Mouse (Mus musculus) heart, adult 2 months (tissue): Measurements from ENCODE around the gene Tas2r143. TPM values are rescaled to one million over a fixed set of nuclear protein-coding genes. Genes with fewer than 3 reads are reported as not detected.

Experiments
- DNase-seq, 2 experiments: peaks; one replicate each; pipeline ENCODE4 v3.0.0; 2021
- H3K27ac ChIP-seq: fragments of 200-600 bp; 2 replicates; pipeline ENCODE4 v1.8.1; 2022
- H3K27me3 ChIP-seq: fragments of 200-500 bp; 2 replicates; pipeline ENCODE4 v1.6.1; 2012; ENCODE audit warnings: mild to moderate bottlenecking, low read length, inconsistent platforms, mixed read lengths; ENCODE audit not compliant: control insufficient read depth, insufficient read depth
- H3K36me3 ChIP-seq: fragments of 200-500 bp; 2 replicates; pipeline ENCODE4 v1.6.1; 2012; ENCODE audit warnings: low read length, inconsistent platforms; ENCODE audit not compliant: control insufficient read depth, insufficient read depth
- H3K4me1 ChIP-seq: fragments of 200-500 bp; 2 replicates; pipeline ENCODE4 v1.6.1; 2011; ENCODE audit warnings: low read length; ENCODE audit not compliant: control insufficient read depth, insufficient read depth
- H3K4me3 ChIP-seq: fragments of 200-600 bp; 2 replicates; pipeline ENCODE4 v1.8.1; 2022
- H3K79me2 ChIP-seq: fragments of 200-500 bp; replicated peaks from 2 replicates; pipeline ENCODE4 v1.6.1; 2012; ENCODE audit warnings: mild to moderate bottlenecking, inconsistent platforms, low read length, moderate library complexity, mixed read lengths; ENCODE audit not compliant: control insufficient read depth, insufficient read depth
- H3K9ac ChIP-seq: fragments of 200-500 bp; 2 replicates; pipeline ENCODE4 v1.6.1; 2012; ENCODE audit warnings: low read depth, mild to moderate bottlenecking, control low read depth, inconsistent platforms, low read length, mixed read lengths
- CTCF ChIP-seq: fragments of 200-600 bp; IDR thresholded peaks from 2 replicates; pipeline ENCODE4 v1.8.1; 2022; ENCODE audit warnings: antibody characterized with exemption, mild to moderate bottlenecking, moderate library complexity
- EP300 ChIP-seq: fragments of 200-500 bp; IDR thresholded peaks from 2 replicates; pipeline ENCODE4 v1.6.1; 2011; ENCODE audit warnings: low read depth, low read length, control low read depth; ENCODE audit not compliant: insufficient read depth
- POLR2A ChIP-seq: fragments of 200-500 bp; IDR thresholded peaks from 2 replicates; pipeline ENCODE4 v1.6.1; 2011; ENCODE audit warnings: mild to moderate bottlenecking, low read depth, low read length, control low read depth; ENCODE audit not compliant: insufficient read depth
- WGBS: fragments of 180-500 bp; shearing (Covaris S2); methylation state at CpG from one replicate; pipeline ENCODE4 v1.1.7; 2018; 5-methylcytosine and 5-hydroxymethylcytosine counted together
- intact Hi-C: fragments of 180-260 bp; cut with DNase I; formaldehyde crosslinking; loops from one replicate; pipeline ENCODE4 v1.15.1; 2025
- long read RNA-seq: library from polyadenylated mRNA; stranded (forward); transcript quantifications from one replicate; pipeline ENCODE4 v2.0.0, GENCODE M21; 2021
- polyA plus RNA-seq: library from polyadenylated mRNA; depleted of rRNA; stranded (reverse); fragments of >200 nt; gene quantifications from 2 replicates; pipeline ENCODE4 v1.2.3, GENCODE M21; 2012; rRNA removed
- total RNA-seq, 2 experiments: library from RNA; stranded (reverse); gene quantifications; 2 replicates each; pipeline ENCODE4 v1.2.3; 2021

The Tas2r143 gene
- total RNA-seq = not detected
- 0.20 and 0.29 TPM in 2 replicates for polyA plus RNA-seq
- long read RNA-seq = 0 reads

DNA sequence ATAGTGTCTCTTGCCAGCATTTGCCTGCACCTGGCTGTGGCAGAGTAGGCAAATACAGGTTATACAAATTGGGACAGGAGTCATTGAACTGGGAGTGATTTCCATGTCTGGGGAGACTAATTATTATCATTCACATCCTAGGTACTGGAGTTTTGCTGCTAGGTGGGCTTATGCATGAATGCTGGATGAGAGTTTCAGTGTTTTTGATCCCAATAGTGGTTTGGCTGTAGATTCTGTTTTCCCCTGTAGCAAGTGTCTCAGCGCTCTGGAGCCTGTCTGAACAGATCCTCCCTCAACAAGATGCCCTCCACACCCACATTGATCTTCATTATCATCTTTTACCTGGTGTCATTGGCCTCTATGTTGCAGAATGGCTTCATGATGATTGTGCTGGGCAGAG is at the start of gene Tas2r143:
Tas2r143 (plus strand) TSS at position 301 of the 400 bp plus-strand sequence.
- Histone ChIP-seq H3K27me3 (no peaks in the 10 kb centered on the region), H3K4me1 (peaks cover 10% of the 10 kb centered on the region), H3K36me3 (peaks cover 3% of the 10 kb centered on the region; the same call in 1 of the 2 replicates), H3K4me3 (no peak within 1 kb of the TSS), H3K27ac (no peak within 1 kb of the TSS), H3K9ac (no peak within 1 kb of the TSS), H3K79me2 (no peaks in the 10 kb centered on the region)
- TF ChIP-seq POLR2A (no peak), EP300 (no peak), CTCF (no peak)
- intact Hi-C loops = no loop called here
- no peak for DNase-seq
- WGBS = 97% methylated on average over 1 of the region's 1 CpGs

DNA sequence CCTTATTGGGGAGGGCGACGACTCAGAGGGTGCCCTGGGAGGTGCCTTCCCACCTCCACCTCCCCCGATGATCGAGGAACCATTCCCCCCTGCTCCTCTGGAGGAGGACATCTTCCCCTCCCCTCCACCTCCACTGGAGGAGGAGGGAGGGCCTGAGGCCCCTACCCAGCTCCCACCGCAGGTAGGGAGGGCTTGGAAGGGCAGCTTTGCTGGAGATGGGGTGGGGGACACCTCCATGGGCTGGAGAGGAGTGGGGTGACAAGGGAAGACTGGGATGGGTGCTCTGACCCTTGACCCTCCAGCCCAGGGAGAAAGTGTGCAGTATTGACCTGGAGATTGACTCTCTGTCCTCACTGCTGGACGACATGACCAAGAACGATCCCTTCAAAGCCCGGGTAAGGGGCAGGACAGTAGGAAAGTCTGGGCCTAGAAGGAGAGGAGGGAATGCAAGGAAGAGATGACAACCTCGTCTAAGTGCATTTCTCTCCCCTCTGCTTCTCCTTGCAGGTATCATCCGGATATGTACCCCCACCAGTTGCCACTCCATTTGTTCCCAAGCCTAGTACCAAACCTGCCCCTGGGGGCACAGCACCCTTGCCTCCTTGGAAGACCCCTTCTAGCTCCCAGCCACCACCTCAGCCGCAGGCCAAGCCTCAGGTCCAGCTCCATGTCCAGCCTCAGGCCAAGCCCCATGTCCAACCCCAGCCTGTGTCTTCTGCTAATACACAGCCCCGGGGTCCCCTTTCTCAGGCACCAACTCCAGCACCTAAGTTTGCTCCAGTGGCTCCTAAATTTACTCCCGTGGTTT is 48.9 kb upstream of the Tas2r143 start:
- Histone ChIP-seq H3K4me3 (peak overlapping the region; percentile 78), H3K79me2 (no peaks in the 10 kb centered on the region), H3K27me3 (no peaks in the 10 kb centered on the region), H3K27ac (peak overlapping the region; percentile 99), H3K36me3 (peaks cover 26% of the 10 kb centered on the region), H3K9ac (peak overlapping the region; percentile 98), H3K4me1 (peaks cover 21% of the 10 kb centered on the region)
- TF ChIP-seq CTCF (no peak), EP300 (no peak), POLR2A (no peak)
- 19% methylated on average over 13 of the region's 13 CpGs for whole genome bisulfite sequencing
- peak in 1 of 2 experiments; percentile 41 for DNase-seq
- intact Hi-C loops = loop anchor here (5.0 kb wide), 2 partner anchors 81 to 191 kb away; partner anchors contain the start of gene Tas2r126

DNA sequence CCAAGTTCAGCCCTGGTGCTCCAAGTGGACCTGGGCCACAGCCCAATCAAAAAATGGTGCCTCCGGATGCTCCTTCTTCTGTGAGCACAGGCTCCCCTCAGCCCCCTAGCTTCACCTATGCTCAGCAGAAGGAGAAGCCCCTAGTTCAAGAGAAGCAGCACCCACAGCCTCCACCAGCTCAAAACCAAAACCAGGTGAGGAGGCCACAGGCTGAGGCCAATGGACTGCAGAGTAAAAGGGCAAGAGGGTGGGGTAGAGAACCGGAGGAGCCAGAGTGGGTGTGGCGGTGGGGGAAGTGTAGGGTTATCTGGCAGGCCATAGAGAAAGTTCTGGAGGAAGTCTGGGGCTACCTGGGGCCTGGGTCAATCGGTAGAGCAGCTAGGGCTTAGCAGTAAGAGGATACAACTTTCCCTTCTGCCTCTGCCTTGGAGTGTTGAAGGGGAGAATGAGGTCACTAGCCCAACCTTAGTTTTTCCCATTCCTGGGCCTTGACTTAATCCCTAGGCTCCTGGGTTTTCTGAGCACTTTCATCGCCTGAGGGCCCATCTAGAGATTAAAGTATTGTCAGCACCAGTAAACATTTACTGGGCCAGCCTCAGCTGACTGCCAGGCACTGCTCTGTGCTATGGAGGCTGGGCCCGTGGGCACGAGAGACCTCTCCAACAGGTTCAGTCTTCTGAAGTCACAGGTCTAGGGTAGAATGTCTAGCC is 48.1 kb upstream of the Tas2r143 start:
- no peaks in the 10 kb centered on the region for H3K27me3 ChIP-seq
- peak overlapping the region; percentile 78 for H3K4me3 ChIP-seq
- TF ChIP-seq CTCF (no peak), EP300 (no peak), POLR2A (no peak)
- peaks cover 24% of the 10 kb centered on the region for H3K4me1 ChIP-seq
- H3K79me2 ChIP-seq = no peaks in the 10 kb centered on the region
- peak overlapping the region; percentile 99 for H3K27ac ChIP-seq
- H3K36me3 ChIP-seq = peaks cover 26% of the 10 kb centered on the region
- peak in 1 of 2 experiments; percentile 54 for DNase-seq
- H3K9ac ChIP-seq = peak overlapping the region; percentile 98
- intact Hi-C loops = loop anchor here (5.0 kb wide), 2 partner anchors 80 to 190 kb away; partner anchors contain the start of gene Tas2r126
- WGBS = 24% methylated on average over 7 of the region's 7 CpGs

DNA sequence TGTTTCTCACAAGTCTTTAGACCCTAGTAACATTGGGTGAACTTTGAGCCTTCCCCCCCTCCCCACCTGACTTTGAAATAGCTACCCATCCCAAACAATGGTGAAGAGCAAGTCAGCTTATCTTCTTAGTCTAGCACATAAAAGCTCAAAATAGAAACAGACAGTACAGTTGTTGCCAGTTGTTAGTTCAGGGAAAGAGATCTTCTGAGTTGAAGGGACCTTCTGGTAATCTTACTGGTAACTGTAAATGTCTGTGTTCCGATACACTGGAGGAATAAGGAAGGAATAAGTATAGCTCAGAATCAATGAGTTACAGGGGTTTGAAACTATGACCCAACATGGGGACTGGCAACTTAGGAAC is 47.6 kb upstream of the Tas2r143 start:
- H3K27me3 ChIP-seq = no peaks in the 10 kb centered on the region
- no peaks in the 10 kb centered on the region for H3K79me2 ChIP-seq
- H3K9ac ChIP-seq = peak overlapping the region; percentile 98; the same call in 1 of the 2 replicates
- H3K27ac ChIP-seq = peak overlapping the region; percentile 99
- TF ChIP-seq EP300 = no peak
- TF ChIP-seq POLR2A = no peak
- no peak for TF ChIP-seq CTCF
- WGBS = 80% methylated on average over 1 of the region's 1 CpGs
- peaks cover 24% of the 10 kb centered on the region for H3K4me1 ChIP-seq
- no peak for DNase-seq
- H3K4me3 ChIP-seq = peak overlapping the region; percentile 78; the same call in 1 of the 2 replicates
- intact Hi-C loops = loop anchor here (5.0 kb wide), 2 partner anchors 80 to 190 kb away; partner anchors contain the start of gene Tas2r126
- peaks cover 26% of the 10 kb centered on the region for H3K36me3 ChIP-seq

DNA sequence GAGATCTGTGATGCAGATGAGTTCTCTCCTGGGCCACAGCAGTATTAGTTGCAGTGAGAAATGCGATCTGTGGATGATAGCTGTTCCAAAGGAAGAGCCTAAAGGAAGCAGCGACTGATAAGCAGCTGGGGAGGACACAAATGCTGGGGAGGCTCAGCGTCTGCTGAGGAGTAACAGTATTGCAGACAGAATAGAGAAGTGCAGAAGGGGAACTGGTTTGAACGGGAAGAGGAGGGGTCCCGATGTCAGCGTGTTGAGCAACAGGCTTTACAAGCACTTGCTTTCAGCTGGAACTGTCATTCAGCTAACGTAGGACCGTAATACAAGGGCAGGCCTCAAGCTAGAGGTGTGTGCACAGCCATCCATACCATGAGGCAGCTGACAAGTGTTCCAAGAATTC is 46.9 kb upstream of the Tas2r143 start:
- peak overlapping the region; percentile 99 for H3K27ac ChIP-seq
- no peak for TF ChIP-seq CTCF
- TF ChIP-seq POLR2A = peak; percentile 34; the same call in 1 of the 2 replicates
- TF ChIP-seq EP300 = no peak
- intact Hi-C loops = loop anchor here (5.0 kb wide), 2 partner anchors 79 to 189 kb away; partner anchors contain the start of gene Tas2r126
- no peaks in the 10 kb centered on the region for H3K27me3 ChIP-seq
- peak overlapping the region; percentile 17 for H3K4me3 ChIP-seq
- peak overlapping the region; percentile 14; the same call in 1 of the 2 replicates for H3K9ac ChIP-seq
- peaks cover 26% of the 10 kb centered on the region for H3K36me3 ChIP-seq
- WGBS = 37% methylated on average over 8 of the region's 8 CpGs
- H3K79me2 ChIP-seq = no peaks in the 10 kb centered on the region
- DNase-seq = peak in 1 of 2 experiments; percentile 39
- peaks cover 30% of the 10 kb centered on the region for H3K4me1 ChIP-seq
